Mouse (Mus musculus) liver, embryonic 14.5 days (tissue): ENCODE measurements at regions not wholly inside any gene's neighbourhood (a gene's known extent, or its start where the extent isn't known, plus 50 kb on each side); places are given as distances from the start of the nearest gene placed in this dataset.

ENCODE experiments used
- CTCF ChIP-seq: IDR thresholded peaks from 2 replicates; pipeline ENCODE4 v1.5.1; 2016; ENCODE audit warnings: antibody characterized with exemption, low read depth, control low read depth
- EP300 ChIP-seq: IDR thresholded peaks from 2 replicates; pipeline ENCODE4 v1.6.1; 2016; ENCODE audit warnings: antibody characterized with exemption, low read depth

DNA sequence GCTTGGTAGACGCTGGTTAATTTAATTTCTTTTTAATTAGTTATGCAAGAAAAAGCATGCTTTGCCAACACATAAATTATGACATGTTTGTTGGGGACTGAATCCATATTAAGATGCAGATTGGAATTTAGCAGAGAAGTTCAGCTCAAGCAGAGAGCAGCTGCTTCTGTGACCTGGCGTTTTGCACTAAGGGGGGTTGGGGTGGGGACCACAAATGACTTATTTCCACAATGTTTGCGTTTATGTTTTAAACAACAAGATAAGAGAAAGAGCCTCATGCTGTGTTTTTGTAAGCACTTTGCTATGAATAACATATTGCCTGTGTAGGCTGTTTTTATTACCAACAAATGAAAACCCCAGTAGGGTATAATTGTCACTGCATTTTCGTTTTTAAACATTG lies 148.8 kb upstream of the Fstl4 start:
- no peak for TF ChIP-seq CTCF
- no peak for TF ChIP-seq EP300
